In genomic region chr9:108111593-108112121, GRCm38 (mm10) we compare ENCODE assay signal across 9 mouse cellular contexts. TPM values are rescaled to one million over a fixed set of nuclear protein-coding genes. Genes with fewer than 3 reads are reported as not detected.
DNase-seq lines count a peak whose midpoint lies in the region; ATAC-seq and TF ChIP-seq lines count a peak whose summit lies in the region.
"Had no signal": no experiment of that assay in that cellular context is flagged by ENCODE, and none has a peak within 500 bp of the region (broad histone marks: within the 10 kb centered on the region; RNA-seq: fewer than 3 reads in every experiment).

No protein-coding gene starts in this region.

- peak overlapping the region; percentile 32 for H3K4me3 ChIP-seq in heart, postnatal 0 days (ENCODE audit: low read depth, low read length)
- peak overlapping the region; percentile 28; the same call in 1 of the 2 replicates for H3K4me3 ChIP-seq in embryonic facial prominence, embryonic 12.5 days
- H3K4me3 ChIP-seq in hindbrain, embryonic 15.5 days, result no peak overlapping the region
- H3K4me3 ChIP-seq in midbrain, embryonic 12.5 days, result peak overlapping the region; percentile 10

- intact Hi-C loops in gastrocnemius, postnatal 14 days (cut with DNase I; ENCODE audit: low total_unique reads), result no loop called here

- H3K36me3 ChIP-seq in heart, postnatal 0 days (replicated peaks; ENCODE audit: control insufficient read depth, insufficient read depth, low read length), result no peaks in the 10 kb centered on the region
- no peaks in the 10 kb centered on the region for H3K36me3 ChIP-seq in embryonic facial prominence, embryonic 12.5 days
- peaks cover 48% of the 10 kb centered on the region for H3K36me3 ChIP-seq in hindbrain, embryonic 15.5 days
- H3K36me3 ChIP-seq in midbrain, embryonic 12.5 days, result peaks cover 66% of the 10 kb centered on the region

- H3K9ac ChIP-seq in heart, postnatal 0 days (replicated peaks; ENCODE audit: low read depth, low read length), result peak overlapping the region; percentile 18; the same call in 1 of the 2 replicates
- H3K9ac ChIP-seq in embryonic facial prominence, embryonic 12.5 days, result peak overlapping the region; percentile 36
- H3K9ac ChIP-seq in hindbrain, embryonic 15.5 days, result no peak overlapping the region
- no peak overlapping the region for H3K9ac ChIP-seq in midbrain, embryonic 12.5 days (replicated peaks)

- H3K27ac ChIP-seq in heart, postnatal 0 days (ENCODE audit: low read depth), result no peak overlapping the region
- no peak overlapping the region for H3K27ac ChIP-seq in embryonic facial prominence, embryonic 12.5 days
- 0 out of 2 replicates have a peak overlapping the region, but pooled peaks have one; percentile 10 for H3K27ac ChIP-seq in hindbrain, embryonic 15.5 days (replicated peaks)
- H3K27ac ChIP-seq in midbrain, embryonic 12.5 days (replicated peaks), result peak overlapping the region; percentile 4; the same call in 1 of the 2 replicates

- ATAC-seq in heart, postnatal 0 days (ENCODE audit: insufficient read depth, low read depth), result no peak
- ATAC-seq in embryonic facial prominence, embryonic 12.5 days (ENCODE audit: insufficient number of reproducible peaks, insufficient read depth, low FRiP score, low TSS enrichment), result no peak
- ATAC-seq in hindbrain, embryonic 15.5 days (ENCODE audit: low FRiP score, low read depth), result no peak
- ATAC-seq in midbrain, embryonic 12.5 days (ENCODE audit: low FRiP score, low read depth), result no peak

- no peak for DNase-seq in heart, postnatal 0 days (ENCODE audit: low spot score)
- no peak for DNase-seq in heart, adult 18-20 months
- DNase-seq in frontal cortex, postnatal 36 days (ENCODE audit: low spot score in 2 of 2), result no peak
- no peak for DNase-seq in gastrocnemius, postnatal 14 days
- DNase-seq in natural killer cell, adult 2 months (ENCODE audit: low spot score in 2 of 2), result no peak
- DNase-seq: kidney, adult 2 months had no signal

- WGBS in heart, postnatal 0 days, result 71% methylated on average over 17 of the region's 17 CpGs
- 67% methylated on average over 17 of the region's 17 CpGs for WGBS in embryonic facial prominence, embryonic 12.5 days
- WGBS in hindbrain, embryonic 15.5 days, result 71% methylated on average over 17 of the region's 17 CpGs
- WGBS in midbrain, embryonic 12.5 days, result 75% methylated on average over 17 of the region's 17 CpGs

- no peak for TF ChIP-seq EP300 in heart, postnatal 0 days (IDR thresholded peaks at IDR 0.05; ENCODE audit: low read depth)

- H3K4me1 ChIP-seq in heart, postnatal 0 days (ENCODE audit: control insufficient read depth, insufficient read depth), result peaks cover 7% of the 10 kb centered on the region; the same call in 1 of the 2 replicates
- peaks cover 16% of the 10 kb centered on the region for H3K4me1 ChIP-seq in embryonic facial prominence, embryonic 12.5 days
- H3K4me1 ChIP-seq in hindbrain, embryonic 15.5 days (replicated peaks), result peaks cover 8% of the 10 kb centered on the region
- H3K4me1 ChIP-seq in midbrain, embryonic 12.5 days, result peaks cover 13% of the 10 kb centered on the region

- no peaks in the 10 kb centered on the region for H3K9me3 ChIP-seq in heart, postnatal 0 days (replicated peaks; ENCODE audit: control insufficient read depth, low read length)
- no peaks in the 10 kb centered on the region for H3K9me3 ChIP-seq in embryonic facial prominence, embryonic 12.5 days
- no peaks in the 10 kb centered on the region for H3K9me3 ChIP-seq in hindbrain, embryonic 15.5 days
- no peaks in the 10 kb centered on the region for H3K9me3 ChIP-seq in midbrain, embryonic 12.5 days

- no peak for TF ChIP-seq CTCF in heart, postnatal 0 days (IDR thresholded peaks at IDR 0.05; ENCODE audit: low read depth)

- peaks cover 15% of the 10 kb centered on the region; the same call in 1 of the 2 replicates for H3K27me3 ChIP-seq in heart, postnatal 0 days (ENCODE audit: control insufficient read depth, insufficient read depth, low read length)
- peaks cover 39% of the 10 kb centered on the region for H3K27me3 ChIP-seq in embryonic facial prominence, embryonic 12.5 days
- no peaks in the 10 kb centered on the region for H3K27me3 ChIP-seq in hindbrain, embryonic 15.5 days
- H3K27me3 ChIP-seq in midbrain, embryonic 12.5 days, result peaks cover 29% of the 10 kb centered on the region

- peak overlapping the region; percentile 54 for H3K4me2 ChIP-seq in heart, postnatal 0 days (ENCODE audit: low read depth, low read length)
- peak overlapping the region; percentile 58 for H3K4me2 ChIP-seq in embryonic facial prominence, embryonic 12.5 days (replicated peaks)
- peak overlapping the region; percentile 39 for H3K4me2 ChIP-seq in hindbrain, embryonic 15.5 days
- peak overlapping the region; percentile 35 for H3K4me2 ChIP-seq in midbrain, embryonic 12.5 days (replicated peaks)

RNA-seq across cellular contexts. Expression of gene Apeh, which starts 17.3 kb away (rescaled TPM):
- 36.5 and 43.5 TPM in 2 replicates for total RNA-seq in heart, postnatal 0 days (2014; rRNA removed; ENCODE audit: low replicate concordance)
- polyA plus RNA-seq in heart, postnatal 0 days (2015; fragmentation: Nextera tagmentation; extraction: Ambion mirVana), result 32.8 TPM in 2 replicates
- total RNA-seq in heart, adult 18-20 months (2021), result 10 to 100 TPM; 37.4 to 48.3 TPM
- 54.7 and 55.0 TPM in 2 replicates for polyA plus RNA-seq in embryonic facial prominence, embryonic 12.5 days (2016; fragmentation: Nextera tagmentation; extraction: Ambion mirVana)
- polyA plus RNA-seq in hindbrain, embryonic 15.5 days (2015; fragmentation: Nextera tagmentation; extraction: Ambion mirVana), result 52.2 and 62.2 TPM in 2 replicates
- polyA plus RNA-seq in midbrain, embryonic 12.5 days (2016; fragmentation: Nextera tagmentation; extraction: Ambion mirVana), result 63.2 and 70.2 TPM in 2 replicates
- 10 to 100 TPM; 37.9 to 38.3 TPM for total RNA-seq in gastrocnemius, postnatal 14 days (2021)

RNA-seq across cellular contexts. Expression of gene Rnf123, which starts 28.5 kb away (rescaled TPM):
- total RNA-seq in heart, postnatal 0 days (2014; rRNA removed; ENCODE audit: low replicate concordance), result 40.5 and 60.2 TPM in 2 replicates
- 24.6 and 32.9 TPM in 2 replicates for polyA plus RNA-seq in heart, postnatal 0 days (2015; fragmentation: Nextera tagmentation; extraction: Ambion mirVana)
- 10 to 100 TPM; 83.4 to 86.8 TPM for total RNA-seq in heart, adult 18-20 months (2021)
- polyA plus RNA-seq in embryonic facial prominence, embryonic 12.5 days (2016; fragmentation: Nextera tagmentation; extraction: Ambion mirVana), result 34.5 and 38.2 TPM in 2 replicates
- 48.9 TPM in 2 replicates for polyA plus RNA-seq in hindbrain, embryonic 15.5 days (2015; fragmentation: Nextera tagmentation; extraction: Ambion mirVana)
- polyA plus RNA-seq in midbrain, embryonic 12.5 days (2016; fragmentation: Nextera tagmentation; extraction: Ambion mirVana), result 41.2 and 43.4 TPM in 2 replicates
- total RNA-seq in gastrocnemius, postnatal 14 days (2021), result 100 to 1,000 TPM; 154 to 161 TPM

RNA-seq across cellular contexts. Expression of gene Mst1, which starts 31.4 kb away (rescaled TPM):
- not detected in 2 replicates for total RNA-seq in heart, postnatal 0 days (2014; rRNA removed; ENCODE audit: low replicate concordance)
- polyA plus RNA-seq in heart, postnatal 0 days (2015; fragmentation: Nextera tagmentation; extraction: Ambion mirVana), result 0.07 TPM in 1 of 2 replicates, not detected in the other
- total RNA-seq in heart, adult 18-20 months (2021), result under 1 TPM in 1 of 2 experiments, not detected in 1; 0.36 TPM
- 0.29 and 0.31 TPM in 2 replicates for polyA plus RNA-seq in embryonic facial prominence, embryonic 12.5 days (2016; fragmentation: Nextera tagmentation; extraction: Ambion mirVana)
- polyA plus RNA-seq in hindbrain, embryonic 15.5 days (2015; fragmentation: Nextera tagmentation; extraction: Ambion mirVana), result 0.18 TPM in 1 of 2 replicates, not detected in the other
- 0.14 TPM in 1 of 2 replicates, not detected in the other for polyA plus RNA-seq in midbrain, embryonic 12.5 days (2016; fragmentation: Nextera tagmentation; extraction: Ambion mirVana)
- not detected for total RNA-seq in gastrocnemius, postnatal 14 days (2021)

RNA-seq across cellular contexts. Expression of gene Amigo3, which starts 58.7 kb away (rescaled TPM):
- total RNA-seq in heart, postnatal 0 days (2014; rRNA removed; ENCODE audit: low replicate concordance), result 1.4 and 7.6 TPM in 2 replicates
- 1.4 and 1.6 TPM in 2 replicates for polyA plus RNA-seq in heart, postnatal 0 days (2015; fragmentation: Nextera tagmentation; extraction: Ambion mirVana)
- total RNA-seq in heart, adult 18-20 months (2021), result 1 to 10 TPM; 1.4 to 1.8 TPM
- 3.1 and 4.2 TPM in 2 replicates for polyA plus RNA-seq in embryonic facial prominence, embryonic 12.5 days (2016; fragmentation: Nextera tagmentation; extraction: Ambion mirVana)
- polyA plus RNA-seq in hindbrain, embryonic 15.5 days (2015; fragmentation: Nextera tagmentation; extraction: Ambion mirVana), result 2.6 and 2.9 TPM in 2 replicates
- polyA plus RNA-seq in midbrain, embryonic 12.5 days (2016; fragmentation: Nextera tagmentation; extraction: Ambion mirVana), result 3.2 and 4.6 TPM in 2 replicates
- total RNA-seq in gastrocnemius, postnatal 14 days (2021), result 1 to 10 TPM; 1.0 to 2.4 TPM

Comparison
In these comparisons a context has a peak if more than half of its experiments do, and no peak if none do; other contexts are left out.
1. H3K27ac ChIP-seq: peak in hindbrain, embryonic 15.5 days (single experiment) and midbrain, embryonic 12.5 days (single experiment); none in heart, postnatal 0 days (single experiment) and embryonic facial prominence, embryonic 12.5 days (single experiment).
2. H3K9ac ChIP-seq: peak in heart, postnatal 0 days (single experiment) and embryonic facial prominence, embryonic 12.5 days (single experiment); none in hindbrain, embryonic 15.5 days (single experiment) and midbrain, embryonic 12.5 days (single experiment).
3. Peak in every context shown above with its lines, with median percentiles within 50 percentile points of each other: H3K4me2 ChIP-seq.